Mouse (Mus musculus) urinary bladder, adult 18-20 months (tissue): ENCODE measurements around the gene Trim56.

Experiments used
- DNase-seq, 2 experiments: peaks; one replicate each; pipeline ENCODE4 v3.0.0; 2022; ENCODE audit warnings: low spot score in 2 of 2, mixed read lengths in 2 of 2

Trim56 gene

DNA sequence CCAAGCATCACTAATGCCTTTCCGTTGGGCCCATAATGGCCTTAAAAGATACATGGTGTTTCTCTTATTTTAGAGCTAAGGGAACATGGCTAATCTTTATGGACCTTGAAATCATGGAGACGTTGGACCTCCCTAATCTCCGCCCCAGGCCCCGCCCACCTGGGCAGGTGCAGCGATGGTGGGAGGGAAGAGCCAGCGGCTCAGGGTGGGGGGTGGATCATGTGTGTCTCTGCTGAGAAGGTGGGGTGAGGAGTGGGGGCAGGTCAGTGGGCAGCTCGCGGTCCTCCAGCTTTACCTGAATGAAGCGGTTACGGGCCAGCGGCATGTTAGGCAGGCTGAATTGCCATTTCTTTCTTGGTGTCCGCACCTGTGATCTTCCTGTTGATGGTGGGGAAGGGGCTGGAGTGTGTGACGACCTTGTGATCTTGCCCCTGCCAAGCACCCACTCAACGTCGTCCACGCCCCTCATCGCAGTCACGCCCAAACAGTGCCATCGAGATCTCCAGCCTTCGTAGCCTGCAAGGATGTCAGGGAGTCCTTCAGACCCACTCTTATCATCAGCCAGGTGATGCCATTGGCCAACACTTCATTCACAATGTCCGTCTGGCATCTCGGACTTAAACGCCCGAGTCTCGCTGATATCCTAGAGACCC, 5.9 kb downstream of the Trim56 start:
- no peak for DNase-seq

DNA sequence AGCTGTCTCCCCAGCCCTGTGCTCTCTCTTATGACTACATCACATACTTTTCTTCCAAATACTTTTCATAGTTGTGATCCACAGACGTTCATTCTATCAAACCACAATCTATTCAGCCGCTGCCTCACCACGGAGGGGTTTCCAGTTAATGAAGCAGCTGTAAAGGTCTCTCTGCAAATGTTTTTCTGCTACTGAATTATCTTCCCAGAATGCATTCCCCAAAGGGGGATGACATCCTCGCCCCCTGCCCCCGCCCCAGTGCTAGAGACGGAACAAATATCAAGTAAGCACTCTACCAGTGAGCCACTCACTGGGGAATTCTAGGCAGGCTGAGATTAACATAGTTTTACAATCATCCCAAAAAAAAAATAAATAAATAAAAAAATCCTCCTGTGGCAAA, 7.9 kb downstream of the Trim56 start:
- no peak for DNase-seq

DNA sequence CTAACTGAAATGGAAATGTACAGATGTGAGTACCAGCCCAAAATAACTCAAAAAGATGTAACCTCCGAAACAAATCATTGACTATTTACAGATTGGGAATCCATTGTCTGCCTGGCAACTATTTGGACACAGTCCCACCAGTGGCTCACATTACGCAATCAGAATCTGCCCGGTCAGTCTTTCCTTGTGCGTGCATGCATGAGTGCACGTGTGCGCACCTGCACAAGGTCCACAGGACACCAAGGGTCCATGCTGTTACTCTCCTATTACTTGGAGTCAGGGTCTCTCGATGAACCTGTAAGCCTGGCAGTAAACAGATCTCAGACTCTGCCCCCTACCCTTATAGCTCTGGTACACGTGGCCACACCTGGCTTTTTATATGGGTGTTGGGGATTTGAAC, 8.3 kb downstream of the Trim56 start:
- no peak for DNase-seq

DNA sequence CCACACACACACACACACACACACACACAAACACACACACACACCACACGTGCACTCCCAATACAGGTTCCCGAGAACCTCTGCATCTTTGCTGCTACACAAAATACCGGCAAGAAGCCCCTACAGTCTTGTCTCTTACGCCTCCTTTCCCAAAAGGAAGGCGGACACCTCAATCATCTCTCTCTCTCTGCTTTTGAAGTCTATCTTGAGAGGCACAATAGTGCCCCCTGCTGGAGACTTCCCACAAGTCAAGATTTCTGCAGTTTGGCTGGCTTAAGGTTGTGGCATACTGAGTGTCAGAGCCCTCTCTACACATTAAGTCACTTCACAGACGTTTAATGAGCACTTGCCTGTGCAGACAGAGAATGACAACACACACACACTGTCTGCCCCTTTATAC, 9.0 kb downstream of the Trim56 start:
- DNase-seq: peak; percentile 60 to 67

DNA sequence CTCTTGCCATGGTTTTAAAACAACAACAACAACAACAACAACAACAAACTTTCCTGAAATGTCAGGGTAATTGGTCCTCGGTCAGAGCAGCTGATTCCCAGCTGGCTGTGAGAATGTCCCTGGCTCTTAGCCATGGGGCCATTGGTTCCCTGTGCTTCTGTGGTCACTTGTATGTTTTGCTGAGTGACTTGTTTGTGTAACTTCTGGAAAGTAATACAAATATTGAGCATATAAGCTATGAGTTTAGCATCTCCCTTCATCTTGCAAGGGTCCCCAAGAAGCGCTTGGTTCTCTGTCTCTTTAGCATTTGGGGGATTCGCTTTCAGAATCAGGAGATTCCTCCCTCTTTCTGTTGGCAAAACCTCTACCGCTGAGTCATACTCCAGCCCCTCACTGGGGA, 9.6 kb downstream of the Trim56 start:
- DNase-seq: no peak

DNA sequence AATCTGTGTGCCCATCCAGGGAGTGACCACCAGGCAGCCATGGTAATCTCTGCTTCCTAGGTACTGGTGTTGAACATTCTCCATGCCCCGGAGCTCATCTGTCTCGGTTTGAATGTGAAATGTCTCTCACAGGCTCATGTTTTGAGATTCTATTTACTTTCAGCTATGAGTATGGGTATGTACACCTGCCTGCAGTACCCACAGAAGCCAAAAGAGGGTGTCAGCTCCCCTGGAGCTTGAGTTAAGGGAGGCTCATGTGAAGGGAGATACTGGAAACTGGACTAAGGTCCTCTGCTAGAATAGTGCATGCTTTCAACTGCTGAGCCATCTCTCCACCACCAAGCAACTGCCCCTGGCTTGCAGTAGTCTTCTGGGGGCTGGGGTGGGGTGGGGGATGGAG, 12.0 kb downstream of the Trim56 start:
- DNase-seq: no peak

DNA sequence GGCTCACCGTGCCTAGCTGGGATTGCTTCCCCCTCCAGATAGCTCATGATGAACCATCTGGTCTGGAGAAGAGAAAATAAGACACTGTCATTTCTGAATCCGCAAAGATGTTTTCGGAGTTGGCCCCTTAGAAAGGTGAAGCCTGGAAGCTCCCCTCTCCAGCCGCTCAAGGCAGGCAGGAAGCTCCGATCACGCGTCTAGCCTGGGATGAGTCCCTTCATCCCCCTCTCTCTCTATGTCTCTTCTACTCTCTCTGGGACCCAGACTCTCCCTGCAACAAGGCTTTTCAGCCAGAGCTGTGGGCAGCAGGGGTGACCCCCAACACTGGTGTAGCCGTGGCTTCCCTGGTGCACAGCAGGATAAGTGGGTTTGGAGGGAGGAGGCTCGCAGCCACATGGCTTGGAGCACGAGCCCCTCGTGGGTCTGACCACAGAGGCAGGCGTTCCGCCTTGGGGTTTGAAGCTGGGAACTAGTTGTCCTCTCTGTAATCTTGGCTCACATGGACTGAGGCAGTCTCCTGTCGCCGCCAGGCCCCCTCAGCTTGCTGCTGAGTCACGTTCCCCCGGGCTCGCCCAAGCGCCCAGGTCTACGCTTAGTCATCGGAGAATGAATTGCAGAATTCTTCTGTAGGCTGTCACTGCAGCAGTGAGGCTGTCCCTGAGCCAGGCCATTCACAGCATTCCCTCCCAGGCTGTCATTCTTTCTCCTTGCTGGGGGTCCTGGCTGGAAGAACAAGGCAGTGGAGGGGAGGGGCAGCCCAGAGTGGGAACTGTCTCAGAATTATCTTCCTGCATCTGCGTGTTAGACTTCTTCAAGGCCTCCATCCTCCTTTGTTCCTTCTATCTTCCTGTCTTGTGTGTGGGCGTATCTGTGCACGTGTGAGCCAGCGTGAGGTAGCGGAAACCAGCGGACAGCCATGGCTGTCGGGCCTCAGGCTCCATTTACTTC, 13.2 kb downstream of the Trim56 start:
- DNase-seq: peak; percentile 38 to 60

DNA sequence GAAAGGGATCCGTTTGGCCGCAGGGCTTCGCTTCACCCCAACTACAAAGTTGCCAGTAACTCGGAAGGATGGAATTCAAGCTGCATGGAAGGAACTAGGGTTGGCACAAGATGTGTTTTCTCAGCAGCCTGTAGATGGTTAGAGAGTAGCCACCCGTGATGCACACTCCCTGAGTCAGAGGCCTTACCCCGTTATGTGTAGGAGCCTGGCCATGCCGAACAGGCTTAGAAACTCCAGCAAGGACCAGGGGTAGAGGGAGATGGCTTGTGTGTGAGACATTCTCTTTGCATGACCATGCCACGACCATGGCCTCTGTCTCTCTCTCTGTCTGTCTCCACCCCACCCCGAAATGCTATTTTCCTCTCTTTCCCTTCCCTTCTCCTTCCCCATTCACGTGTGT, 13.9 kb downstream of the Trim56 start:
- DNase-seq: no peak

DNA sequence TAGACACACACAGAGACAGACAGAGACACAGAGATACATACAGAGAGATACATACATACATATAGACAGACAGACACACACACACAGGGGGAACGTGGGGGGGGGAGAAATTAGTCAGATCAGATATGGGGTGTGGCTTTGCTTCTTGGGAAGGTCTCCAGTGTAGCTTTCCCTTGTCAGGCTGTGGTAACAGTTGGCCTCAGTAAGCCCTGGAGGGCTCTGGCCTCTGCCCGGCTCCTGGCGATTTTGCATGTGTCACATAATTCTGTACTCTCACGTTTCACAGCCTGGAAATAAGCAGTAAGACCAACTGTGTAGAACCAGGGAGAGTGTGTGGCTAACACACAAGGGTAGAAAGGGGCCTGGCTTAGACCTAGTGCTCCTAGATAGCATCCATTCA, 15.3 kb downstream of the Trim56 start:
- no peak for DNase-seq

DNA sequence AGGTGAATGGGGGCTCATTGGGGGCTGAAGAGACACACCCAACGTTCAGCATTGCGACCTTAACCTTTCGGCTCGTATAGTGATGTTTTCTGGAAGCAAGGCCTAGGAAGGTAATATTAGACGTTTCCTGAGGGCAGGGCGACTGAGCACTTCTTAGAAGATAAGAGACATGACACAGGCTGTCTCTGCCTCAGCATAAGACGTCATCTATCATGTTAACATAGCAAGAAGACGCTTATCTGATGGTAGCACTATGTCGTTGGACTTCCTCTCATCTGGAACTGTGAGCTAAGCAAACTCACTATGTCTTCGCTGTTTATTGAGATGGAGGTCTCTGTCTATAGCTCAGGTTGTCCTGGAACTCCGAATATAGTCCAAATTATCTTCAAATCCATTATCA, 17.6 kb downstream of the Trim56 start:
- DNase-seq: no peak

DNA sequence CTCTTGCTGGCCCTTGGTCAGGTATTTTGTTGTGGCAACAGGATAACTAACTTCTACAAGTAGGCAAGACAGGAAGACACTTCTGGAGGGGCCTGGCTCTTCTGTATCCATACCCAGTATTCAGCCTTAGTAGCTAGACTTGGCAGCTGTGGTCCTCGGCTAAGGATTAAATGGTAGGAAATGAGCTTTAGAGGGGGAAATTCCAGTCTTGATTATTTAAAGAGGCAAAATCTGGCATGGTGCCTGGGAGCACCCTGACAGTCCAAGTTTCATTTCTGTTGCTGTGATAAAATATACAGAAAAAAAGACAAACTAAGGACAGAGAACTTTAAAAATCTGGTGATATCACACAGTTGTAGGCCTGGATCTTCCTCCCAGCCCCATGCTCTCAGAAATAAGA, 20.0 kb downstream of the Trim56 start:
- no peak for DNase-seq

DNA sequence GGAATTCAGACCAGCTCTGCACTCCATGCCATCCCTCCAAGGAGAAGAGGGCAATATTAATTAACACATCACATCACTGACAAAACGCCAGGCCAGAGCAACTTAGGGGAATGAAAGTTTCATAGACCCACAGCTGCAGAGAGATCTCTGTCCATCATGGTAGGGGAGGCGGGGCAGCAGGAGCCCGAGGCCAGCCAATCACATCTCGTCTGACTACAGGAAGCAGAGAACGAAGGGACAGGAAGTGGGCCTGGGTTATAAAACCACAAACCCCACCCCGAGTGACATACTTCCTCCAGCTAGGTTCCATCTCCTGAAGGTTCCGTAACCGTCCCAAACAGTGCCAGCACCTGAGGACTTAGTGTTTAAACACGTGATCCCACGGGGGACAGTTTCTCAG, 20.9 kb downstream of the Trim56 start:
- DNase-seq: no peak

DNA sequence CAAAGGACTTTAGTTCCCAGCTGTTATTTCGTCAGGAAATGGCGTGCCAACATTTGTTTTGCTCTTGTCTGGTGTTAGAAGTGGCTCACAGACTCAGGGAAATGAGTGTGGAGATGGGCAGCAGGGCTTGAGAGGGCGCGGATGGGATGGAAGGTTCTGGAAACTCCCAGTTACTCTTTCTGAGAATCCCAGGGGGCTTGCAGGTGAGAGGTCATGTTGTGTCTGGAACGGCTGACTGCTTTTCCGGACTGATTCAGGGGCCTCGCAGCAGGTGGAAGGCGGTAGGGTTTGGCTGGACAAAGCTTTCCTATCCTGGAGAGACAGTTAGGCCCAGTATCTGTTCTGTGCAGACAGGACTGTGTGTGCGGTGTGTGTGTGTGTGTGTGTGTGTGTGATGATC, 22.3 kb downstream of the Trim56 start:
- DNase-seq: no peak

DNA sequence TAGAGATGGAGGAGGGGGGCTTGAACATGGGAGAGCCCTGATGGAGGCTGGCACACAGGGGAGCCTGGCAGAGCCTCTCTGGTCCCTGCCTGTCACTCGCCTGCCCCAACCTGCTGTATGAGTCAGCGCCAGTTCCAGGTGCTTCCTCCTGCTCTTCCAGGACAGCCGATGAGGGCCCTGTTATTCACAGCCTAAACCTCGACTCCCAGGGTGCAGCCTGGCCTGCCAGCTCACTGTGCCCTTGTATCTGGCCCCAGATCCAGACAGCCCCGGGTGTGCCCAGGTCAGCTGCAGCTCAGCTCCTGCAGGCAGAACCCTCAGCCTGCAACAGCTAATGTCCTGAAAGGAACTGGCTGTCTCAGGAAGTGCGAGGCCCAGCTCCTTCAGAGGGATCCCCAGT, 24.4 kb downstream of the Trim56 start:
- no peak for DNase-seq

DNA sequence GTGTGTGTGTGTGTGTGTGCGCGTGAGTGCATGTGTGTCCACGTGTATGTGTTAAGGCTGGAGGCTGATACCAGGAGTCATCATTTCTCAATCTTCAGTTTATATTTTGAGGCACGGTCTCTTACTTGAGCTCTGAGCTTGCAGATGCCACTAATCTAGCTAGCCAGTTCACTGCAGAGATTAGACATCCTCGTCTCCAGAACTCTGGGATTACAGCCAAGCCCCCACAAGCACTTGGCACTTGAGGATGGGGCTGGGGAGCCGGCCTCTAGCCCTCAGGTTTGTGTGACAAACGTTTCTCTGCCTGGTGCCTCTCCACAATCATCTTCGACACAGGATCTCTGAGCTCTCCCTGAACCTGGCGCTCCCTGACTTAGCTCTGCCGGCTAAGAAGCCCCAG, 25.1 kb downstream of the Trim56 start:
- no peak for DNase-seq

DNA sequence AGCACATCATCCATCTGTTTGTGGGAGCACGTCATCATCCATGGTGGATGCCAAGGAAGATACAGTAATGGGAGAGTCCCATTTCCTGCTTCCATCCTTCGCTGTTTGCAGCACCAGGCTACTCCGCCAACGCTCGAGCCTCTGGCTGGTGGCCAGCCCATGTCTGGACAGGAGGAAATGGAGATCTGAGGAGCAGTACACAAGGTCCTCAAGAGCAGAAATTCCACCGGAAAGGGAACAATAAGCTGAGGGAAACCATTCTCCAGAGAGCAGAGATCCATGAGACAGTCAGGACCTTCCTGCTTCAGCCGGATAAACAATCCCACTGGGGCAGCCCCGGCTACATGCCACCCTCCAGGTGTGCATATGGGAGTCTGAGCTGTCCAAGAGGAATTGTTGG, 28.6 kb downstream of the Trim56 start:
- DNase-seq: no peak

DNA sequence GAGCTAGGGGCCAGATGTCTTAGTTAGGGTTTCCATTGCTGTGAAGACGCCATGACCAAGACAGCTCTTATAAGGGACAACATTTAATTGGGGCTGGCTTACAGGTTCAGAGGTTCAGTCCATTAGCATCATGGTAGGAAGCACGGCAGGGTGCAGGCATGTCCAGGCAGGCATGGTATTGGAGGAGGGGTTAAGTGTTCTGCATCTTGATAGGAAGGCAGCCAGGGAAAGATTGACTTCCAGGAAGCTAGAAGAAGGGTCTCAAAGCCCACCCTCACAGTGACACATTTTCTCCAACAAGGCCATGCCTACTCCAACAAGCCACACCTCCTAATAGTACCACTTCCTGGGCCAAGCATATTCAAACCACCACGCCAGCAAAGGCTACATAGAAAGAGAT, 30.3 kb downstream of the Trim56 start:
- no peak for DNase-seq

DNA sequence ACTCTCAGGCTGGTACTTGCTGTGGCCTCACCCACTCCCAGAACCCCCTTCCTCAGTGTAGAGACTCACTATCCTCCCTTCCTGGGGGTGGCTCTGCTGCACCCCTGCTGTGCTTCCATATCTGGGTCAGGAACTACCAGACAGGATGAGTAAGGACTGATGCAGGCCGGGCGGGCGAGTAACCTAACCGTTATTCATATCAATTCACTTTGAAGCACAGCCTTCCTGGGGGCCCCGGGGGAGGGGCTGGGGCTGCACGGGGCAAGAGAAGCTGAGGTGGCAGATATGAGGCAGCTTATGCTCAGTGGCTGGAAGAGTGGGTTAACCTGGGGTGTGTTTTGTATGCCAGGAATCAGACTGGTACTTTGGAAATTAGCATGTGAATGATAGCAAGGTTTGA, 31.0 kb downstream of the Trim56 start:
- DNase-seq: no peak

DNA sequence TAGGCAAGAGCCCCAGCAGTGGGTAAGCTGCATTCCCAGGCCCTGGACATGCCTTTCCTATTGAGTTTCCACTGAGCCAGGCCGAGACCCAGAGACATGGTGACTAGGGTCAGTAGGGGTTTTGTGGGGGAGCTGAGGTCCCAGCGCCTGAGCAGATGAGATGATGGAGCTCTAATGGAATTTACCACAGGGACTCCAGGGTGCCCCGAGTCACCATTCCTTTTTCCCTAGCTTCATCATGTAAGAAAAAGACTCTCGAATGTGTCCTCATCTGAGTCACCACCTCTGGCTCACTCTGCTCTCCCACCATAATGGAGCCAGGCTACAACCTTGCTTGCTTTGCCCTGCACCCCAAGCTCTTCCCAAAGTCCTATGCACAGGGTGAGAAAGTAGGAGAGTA, 33.0 kb downstream of the Trim56 start:
- DNase-seq: no peak

DNA sequence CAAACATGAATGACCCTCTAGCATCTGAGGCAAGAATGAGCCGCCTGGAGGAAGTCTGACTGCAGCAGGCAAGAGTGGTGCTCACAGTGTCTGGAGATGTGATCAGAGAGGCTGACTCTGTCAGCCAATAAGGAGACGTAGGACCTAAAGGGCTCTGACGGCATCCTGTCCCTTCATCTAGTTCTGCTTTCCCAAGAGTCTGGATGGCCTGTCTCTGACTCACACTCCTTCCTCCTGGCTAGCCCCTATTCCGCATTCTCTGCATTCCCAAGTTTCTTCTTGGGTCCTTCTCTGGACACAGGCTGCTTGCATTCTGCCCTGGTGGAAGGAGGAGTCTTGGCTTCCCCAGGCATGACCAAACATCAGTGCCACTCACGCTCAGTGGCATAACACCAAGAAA, 36.2 kb downstream of the Trim56 start:
- DNase-seq: peak in 1 of 2 experiments; percentile 12

DNA sequence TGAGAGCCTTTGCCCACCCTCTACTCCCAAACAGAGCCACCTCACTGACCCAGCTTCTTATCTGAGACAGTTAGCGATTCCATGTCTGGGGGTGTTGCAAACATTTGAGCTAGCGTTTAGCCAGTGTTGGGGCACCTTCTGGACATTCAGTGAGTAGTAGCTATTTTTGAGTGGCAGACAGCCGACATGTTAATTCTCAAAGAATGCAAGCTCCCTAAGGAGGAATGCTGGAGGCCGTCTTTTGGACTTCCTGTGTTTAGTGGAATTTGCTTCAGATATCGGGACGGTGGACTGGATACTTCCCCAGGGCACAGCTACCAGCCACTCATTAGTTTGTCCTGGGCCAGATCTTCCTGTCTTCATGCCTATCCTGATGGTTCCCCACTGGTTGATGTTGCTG, 37.4 kb downstream of the Trim56 start:
- no peak for DNase-seq

DNA sequence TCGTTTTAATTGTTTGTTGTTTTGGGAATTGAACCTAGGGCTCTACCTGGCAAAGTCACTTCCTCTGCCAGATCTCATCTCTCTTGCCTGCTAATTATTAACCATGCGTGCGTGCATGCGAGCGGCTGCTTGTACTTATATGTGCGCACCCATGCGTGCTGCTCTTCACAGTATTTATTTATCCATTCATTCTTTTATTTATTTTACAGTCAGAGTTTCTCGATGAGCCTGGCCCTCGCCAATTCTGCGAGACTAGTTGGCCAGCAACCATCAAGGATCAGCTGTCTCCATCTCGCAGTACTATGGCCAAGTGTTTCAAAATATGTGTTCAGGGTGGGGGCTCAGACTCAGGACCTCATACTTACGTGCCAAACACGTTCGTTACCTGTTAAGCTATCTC, 38.0 kb downstream of the Trim56 start:
- peak in 1 of 2 experiments; percentile 22 for DNase-seq

DNA sequence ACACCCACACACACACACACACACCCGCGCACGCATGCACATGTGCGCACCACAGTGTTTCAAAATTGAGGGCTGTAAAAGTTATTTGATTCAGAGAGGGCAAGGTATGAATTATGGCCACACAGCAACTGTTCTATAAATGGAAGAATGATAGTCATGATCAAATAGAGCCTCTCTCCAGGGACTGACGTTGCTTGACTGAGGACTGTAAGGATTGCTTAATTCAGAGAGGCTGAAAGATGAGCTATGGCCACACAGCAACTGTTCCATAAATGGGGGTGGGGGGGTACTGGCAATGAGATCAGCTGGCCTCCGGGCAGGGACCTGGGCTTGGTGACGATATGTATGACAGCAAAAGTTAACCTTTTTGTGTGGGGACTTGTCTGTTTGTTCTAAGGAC, 38.8 kb downstream of the Trim56 start:
- no peak for DNase-seq
